Mouse (Mus musculus): ENCODE measurements around the gene Gbx2.

DNA sequence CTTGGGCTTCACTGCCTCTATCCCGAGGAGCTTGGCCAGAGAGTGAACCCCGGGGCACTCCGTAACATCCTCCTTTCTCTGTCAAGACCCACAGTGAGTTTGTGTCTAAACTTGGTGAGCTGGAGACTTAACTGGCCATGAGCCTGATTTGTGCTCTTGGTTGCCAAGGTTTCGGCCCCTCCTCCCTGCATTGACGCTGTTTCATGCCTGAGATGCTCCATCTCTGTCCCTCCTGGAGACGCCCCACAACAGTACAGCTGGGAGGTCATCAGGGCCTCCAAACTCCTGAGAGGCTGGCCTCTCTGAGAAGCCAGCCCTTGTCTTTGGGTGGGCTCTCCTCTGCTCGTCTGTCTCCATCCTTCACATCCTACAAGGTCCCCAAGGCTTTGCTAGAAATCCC is 38.7 kb downstream of the Gbx2 start:
- TF ChIP-seq CTCF (IDR thresholded peaks at IDR 0.05; ENCODE audit: insufficient read depth, low read length) (no peak), POLR2A (IDR thresholded peaks at IDR 0.05; ENCODE audit: borderline replicate concordance, extremely low read depth, low read depth, low read length) (no peak)
